Mouse (Mus musculus): Measurements from ENCODE around the gene Tdrd12. TPM values are rescaled to one million over a fixed set of nuclear protein-coding genes. Genes with fewer than 3 reads are reported as not detected.
"Not testable (repeated sequence)": the region's sequence is repeated elsewhere in the genome, so short reads cannot be mapped to it uniquely, and the experiment has no call there.

The Tdrd12 gene
- polyA plus RNA-seq, 1 experiment from 2014 or later = 1.1 TPM

GRCm38 (mm10) chr7:35555224-35556204, 18.0 kb upstream of the Tdrd12 start:
- Histone ChIP-seq H3K9me3 (ENCODE audit: control insufficient read depth, low read length) (no peaks in the 10 kb centered on the region), H3K4me3 (ENCODE audit: control insufficient read depth in 1 of 2, insufficient read depth in 1 of 2, low read depth in 1 of 2, low read length in 2 of 2) (peak overlapping the region; percentile 77 to 84), H3K9ac (ENCODE audit: low read length) (peak overlapping the region; percentile 96), H3K36me3 (ENCODE audit: control insufficient read depth, insufficient read depth, low read length) (peaks cover 17% of the 10 kb centered on the region), H3K4me1 (ENCODE audit: control insufficient read depth in 2 of 2, insufficient read depth in 2 of 2, low read length in 2 of 2) (peaks cover 2 to 8% of the 10 kb centered on the region in 2 experiments; a peak in 3 of 4 replicates), H3K4me2 (ENCODE audit: low read length) (peak overlapping the region; percentile 94), H3K27ac (replicated peaks in 1 of 2; ENCODE audit: control insufficient read depth in 1 of 2, insufficient read depth in 1 of 2, low read depth in 2 of 2, low read length in 2 of 2) (peak overlapping the region; percentile 99), H3K27me3 (ENCODE audit: control insufficient read depth, insufficient read depth, low read length) (no peaks in the 10 kb centered on the region)
- peak; percentile 91 for ATAC-seq (ENCODE audit: insufficient number of reproducible peaks, insufficient read depth, low FRiP score, low read depth)
- under 1% methylated on average over 93 of the region's 93 CpGs for WGBS

DNA sequence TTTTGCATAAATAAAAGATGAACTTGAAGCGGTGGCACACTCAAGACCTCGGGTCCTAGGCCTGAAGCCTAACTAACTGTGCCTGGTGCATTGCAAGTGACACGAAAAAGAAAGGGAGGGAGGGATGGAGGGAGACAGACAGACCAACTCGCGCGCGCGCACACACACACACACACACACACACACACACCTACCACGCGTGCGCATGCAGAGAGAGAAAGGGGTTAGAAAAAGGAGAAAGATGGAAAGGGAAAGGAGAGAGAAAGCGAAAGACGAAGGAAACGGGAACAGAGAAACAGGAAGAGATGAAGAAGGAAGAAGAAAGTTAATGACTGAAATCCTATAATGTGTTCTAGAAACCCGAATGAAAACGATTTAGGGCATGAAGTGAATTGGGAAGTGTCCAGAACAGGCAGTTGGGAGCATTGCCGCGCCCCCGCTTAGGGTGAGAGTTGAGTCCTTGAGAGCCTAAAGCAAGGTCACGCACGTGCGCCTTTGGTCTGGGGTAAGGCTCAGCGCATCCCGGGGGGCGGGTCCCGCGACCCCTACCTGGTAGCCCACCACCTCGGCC, 17.1 kb upstream of the Tdrd12 start:
- 5% methylated on average over 28 of the region's 28 CpGs for WGBS
- peak overlapping the region; percentile 77 to 84 for H3K4me3 ChIP-seq (ENCODE audit: control insufficient read depth in 1 of 2, insufficient read depth in 1 of 2, low read depth in 1 of 2, low read length in 2 of 2)
- H3K9me3 ChIP-seq (ENCODE audit: control insufficient read depth, low read length) = no peaks in the 10 kb centered on the region

DNA sequence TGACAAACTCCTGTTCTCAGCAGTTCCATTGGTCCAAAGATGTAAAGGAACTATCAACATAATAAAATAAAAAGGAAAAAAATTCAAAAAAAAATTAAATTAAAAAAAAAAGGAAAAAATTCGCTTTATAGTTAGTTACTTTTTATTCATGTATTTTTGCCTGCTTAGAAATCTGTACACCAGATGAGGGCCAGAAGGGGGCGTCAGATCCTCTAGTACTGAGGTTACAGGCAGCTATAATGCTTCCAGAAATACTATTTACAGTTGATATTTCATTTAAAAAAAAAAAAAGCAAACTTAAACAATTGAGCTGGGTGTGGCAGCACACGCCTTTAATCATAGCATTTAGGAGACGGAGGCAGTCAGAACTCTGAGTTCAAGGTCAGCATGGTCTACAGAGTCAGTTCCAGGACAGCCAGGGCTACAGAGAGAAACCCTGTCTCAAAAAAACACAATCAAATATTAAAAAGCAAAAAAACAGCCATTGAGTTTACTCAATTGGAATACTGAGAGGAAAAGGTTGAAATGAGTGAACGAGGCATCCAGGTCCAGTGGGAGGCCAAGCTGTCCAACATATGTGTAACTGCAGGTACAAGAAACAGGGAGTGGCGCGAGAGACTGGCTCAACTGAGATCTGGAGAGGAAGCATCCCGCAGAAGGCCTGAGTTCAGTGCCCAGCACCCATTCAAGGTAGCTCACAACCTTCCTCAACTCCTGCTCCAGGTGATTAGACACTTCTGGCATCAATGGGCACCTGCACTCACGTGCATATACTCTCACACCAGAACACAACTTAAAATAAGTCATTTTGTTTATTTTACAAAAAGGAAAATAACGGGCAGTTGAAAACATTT, 16.4 kb upstream of the Tdrd12 start:
- WGBS = 70% methylated on average over 10 of the region's 10 CpGs
- Histone ChIP-seq H3K4me1 (ENCODE audit: control insufficient read depth in 2 of 2, insufficient read depth in 2 of 2, low read length in 2 of 2) (peaks cover 2 to 8% of the 10 kb centered on the region in 2 experiments; a peak in 3 of 4 replicates), H3K36me3 (ENCODE audit: control insufficient read depth, insufficient read depth, low read length) (peaks cover 32% of the 10 kb centered on the region), H3K4me2 (ENCODE audit: low read length) (peak overlapping the region; percentile 94), H3K9ac (ENCODE audit: low read length) (peak overlapping the region; percentile 96), H3K9me3 (ENCODE audit: control insufficient read depth, low read length) (no peaks in the 10 kb centered on the region), H3K27me3 (ENCODE audit: control insufficient read depth, insufficient read depth, low read length) (no peaks in the 10 kb centered on the region), H3K27ac (replicated peaks in 1 of 2; ENCODE audit: control insufficient read depth in 1 of 2, insufficient read depth in 1 of 2, low read depth in 2 of 2, low read length in 2 of 2) (no peak overlapping the region), H3K4me3 (ENCODE audit: control insufficient read depth in 1 of 2, insufficient read depth in 1 of 2, low read depth in 1 of 2, low read length in 2 of 2) (peak overlapping the region; percentile 77 to 84)
- ATAC-seq (ENCODE audit: insufficient number of reproducible peaks, insufficient read depth, low FRiP score, low read depth) = no peak

More for the DNA sequence above, 17.1 kb upstream of the Tdrd12 start:
- Histone ChIP-seq H3K27ac (replicated peaks in 1 of 2; ENCODE audit: control insufficient read depth in 1 of 2, insufficient read depth in 1 of 2, low read depth in 2 of 2, low read length in 2 of 2) (peak overlapping the region; percentile 99), H3K27me3 (ENCODE audit: control insufficient read depth, insufficient read depth, low read length) (no peaks in the 10 kb centered on the region), H3K36me3 (ENCODE audit: control insufficient read depth, insufficient read depth, low read length) (peaks cover 25% of the 10 kb centered on the region), H3K9ac (ENCODE audit: low read length) (peak overlapping the region; percentile 96), H3K4me1 (ENCODE audit: control insufficient read depth in 2 of 2, insufficient read depth in 2 of 2, low read length in 2 of 2) (peaks cover 2 to 8% of the 10 kb centered on the region in 2 experiments; a peak in 3 of 4 replicates), H3K4me2 (ENCODE audit: low read length) (peak overlapping the region; percentile 94)
- ATAC-seq (ENCODE audit: insufficient number of reproducible peaks, insufficient read depth, low FRiP score, low read depth) = peak; percentile 23; the same call in 1 of the 2 replicates

- Histone ChIP-seq H3K9ac (ENCODE audit: low read length) (no peak overlapping the region), H3K36me3 (ENCODE audit: control insufficient read depth, insufficient read depth, low read length) (peaks cover 46% of the 10 kb centered on the region), H3K27ac (replicated peaks in 1 of 2; ENCODE audit: control insufficient read depth in 1 of 2, insufficient read depth in 1 of 2, low read depth in 2 of 2, low read length in 2 of 2) (no peak overlapping the region), H3K4me2 (ENCODE audit: low read length) (no peak overlapping the region), H3K4me3 (ENCODE audit: control insufficient read depth in 1 of 2, insufficient read depth in 1 of 2, low read depth in 1 of 2, low read length in 2 of 2) (no peak overlapping the region), H3K4me1 (ENCODE audit: control insufficient read depth in 2 of 2, insufficient read depth in 2 of 2, low read length in 2 of 2) (no peaks in the 10 kb centered on the region), H3K27me3 (ENCODE audit: control insufficient read depth, insufficient read depth, low read length) (no peaks in the 10 kb centered on the region), H3K9me3 (ENCODE audit: control insufficient read depth, low read length) (no peaks in the 10 kb centered on the region)
- WGBS = 39% methylated on average over 4 of the region's 4 CpGs
- ATAC-seq (ENCODE audit: insufficient number of reproducible peaks, insufficient read depth, low FRiP score, low read depth) = no peak
These were observed 8.3 kb upstream of the Tdrd12 start for GRCm38 (mm10) chr7:35545881-35546280.

DNA sequence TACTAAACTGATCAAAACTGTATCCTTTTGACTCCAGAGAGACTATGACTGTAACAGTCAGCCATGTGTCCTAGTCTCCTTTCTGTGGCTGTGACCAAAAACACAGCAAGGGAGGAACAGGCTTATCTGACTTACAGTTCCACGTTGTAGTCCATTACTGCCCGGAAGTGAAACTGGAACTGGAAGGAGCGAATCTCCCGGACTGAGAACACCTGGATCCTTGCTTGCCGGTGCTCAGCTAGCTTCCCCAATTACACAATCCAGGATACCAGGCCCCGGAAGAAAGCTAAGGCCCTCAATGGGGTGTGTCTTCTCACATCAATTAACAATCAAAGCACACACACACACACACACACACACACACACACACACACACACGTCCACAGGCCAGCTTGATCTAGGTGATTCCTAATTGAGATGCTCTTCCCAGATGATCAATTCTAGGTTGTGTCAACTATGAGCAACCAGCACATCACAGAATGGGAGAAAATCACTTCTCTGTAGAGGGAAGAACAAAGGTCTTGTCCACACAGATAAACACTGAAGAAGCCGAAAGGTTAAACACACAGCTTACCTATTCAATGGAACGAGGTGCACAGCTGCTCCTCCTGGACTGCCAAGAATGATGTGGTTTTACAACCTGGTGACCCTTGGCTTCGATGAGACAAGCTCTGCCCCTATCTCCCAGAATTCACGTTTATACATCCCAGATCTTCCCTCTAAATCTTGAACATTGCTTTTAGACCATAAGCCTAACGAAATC, 1.6 kb downstream of the Tdrd12 start:
- WGBS = 68% methylated on average over 12 of the region's 12 CpGs
- H3K27ac ChIP-seq (replicated peaks in 1 of 2; ENCODE audit: control insufficient read depth in 1 of 2, insufficient read depth in 1 of 2, low read depth in 2 of 2, low read length in 2 of 2) = no peak overlapping the region
- H3K4me3 ChIP-seq (ENCODE audit: control insufficient read depth in 1 of 2, insufficient read depth in 1 of 2, low read depth in 1 of 2, low read length in 2 of 2) = no peak overlapping the region
- no peaks in the 10 kb centered on the region for H3K9me3 ChIP-seq (ENCODE audit: control insufficient read depth, low read length)
- H3K27me3 ChIP-seq (ENCODE audit: control insufficient read depth, insufficient read depth, low read length) = no peaks in the 10 kb centered on the region
- H3K36me3 ChIP-seq (ENCODE audit: control insufficient read depth, insufficient read depth, low read length) = no peaks in the 10 kb centered on the region
- no peak for ATAC-seq (ENCODE audit: insufficient number of reproducible peaks, insufficient read depth, low FRiP score, low read depth)
- H3K4me1 ChIP-seq (ENCODE audit: control insufficient read depth in 2 of 2, insufficient read depth in 2 of 2, low read length in 2 of 2) = no peaks in the 10 kb centered on the region
- H3K9ac ChIP-seq (ENCODE audit: low read length) = no peak overlapping the region
- no peak overlapping the region for H3K4me2 ChIP-seq (ENCODE audit: low read length)

DNA sequence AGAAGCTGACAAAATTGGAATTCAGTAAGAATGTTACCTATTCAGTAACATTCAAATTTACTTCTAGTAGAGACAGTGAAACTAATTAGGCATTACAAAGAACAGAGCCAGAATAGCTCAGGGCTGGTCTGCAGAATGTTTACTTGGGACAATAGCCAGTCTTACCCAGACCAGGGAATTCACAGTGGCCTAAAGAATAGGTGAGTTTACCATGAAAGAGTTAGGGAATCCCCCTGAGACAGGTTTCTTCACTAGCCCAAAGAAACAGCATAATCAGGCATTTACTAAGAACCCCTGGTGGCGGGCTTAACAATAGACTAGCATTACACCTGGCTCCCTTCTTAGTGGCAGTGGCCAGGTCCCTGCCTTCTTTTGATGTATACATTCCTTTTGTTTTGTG, 7.0 kb downstream of the Tdrd12 start:
- H3K27me3 ChIP-seq (ENCODE audit: control insufficient read depth, insufficient read depth, low read length); H3K9ac ChIP-seq (ENCODE audit: low read length); H3K4me2 ChIP-seq (ENCODE audit: low read length); H3K27ac ChIP-seq (replicated peaks in 1 of 2; ENCODE audit: control insufficient read depth in 1 of 2, insufficient read depth in 1 of 2, low read depth in 2 of 2, low read length in 2 of 2); H3K4me1 ChIP-seq (ENCODE audit: control insufficient read depth in 2 of 2, insufficient read depth in 2 of 2, low read length in 2 of 2); H3K9me3 ChIP-seq (ENCODE audit: control insufficient read depth, low read length); H3K4me3 ChIP-seq (ENCODE audit: control insufficient read depth in 1 of 2, insufficient read depth in 1 of 2, low read depth in 1 of 2, low read length in 2 of 2); ATAC-seq (ENCODE audit: insufficient number of reproducible peaks, insufficient read depth, low FRiP score, low read depth); H3K36me3 ChIP-seq (ENCODE audit: control insufficient read depth, insufficient read depth, low read length): not testable (repeated sequence)
- WGBS = 67% methylated on average over 1 of the region's 1 CpGs
